Mouse (Mus musculus) heart, adult 2 months (tissue): ENCODE data around the gene Fam149a.
"Not testable (repeated sequence)": the region's sequence is repeated elsewhere in the genome, so short reads cannot be mapped to it uniquely, and the experiment has no call there.

Experiments
- CTCF ChIP-seq: fragments of 200-600 bp; IDR thresholded peaks from 2 replicates; pipeline ENCODE4 v1.8.1; 2022; ENCODE audit warnings: antibody characterized with exemption, mild to moderate bottlenecking, moderate library complexity
- POLR2A ChIP-seq: fragments of 200-500 bp; IDR thresholded peaks from 2 replicates; pipeline ENCODE4 v1.6.1; 2011; ENCODE audit warnings: mild to moderate bottlenecking, low read depth, low read length, control low read depth; ENCODE audit not compliant: insufficient read depth

DNA sequence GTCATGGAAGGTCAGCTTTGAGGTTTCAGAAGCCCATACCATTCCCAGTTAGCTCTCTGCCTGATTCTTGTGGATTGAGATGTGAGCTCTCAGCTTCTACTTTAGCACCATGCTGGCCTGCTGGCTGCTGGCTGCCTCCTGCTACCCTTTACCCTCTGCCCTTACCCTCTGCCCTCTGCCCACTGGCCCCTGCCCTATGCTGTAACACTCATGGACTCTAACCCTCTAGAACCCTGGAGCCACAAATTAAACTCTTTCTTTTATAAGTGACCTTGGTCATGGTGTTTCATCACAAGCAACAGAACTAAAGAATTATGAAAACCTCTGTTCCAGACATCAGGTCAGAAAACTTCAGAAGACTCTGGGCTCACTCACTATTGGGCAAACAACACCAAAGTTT lies 55.0 kb downstream of the Fam149a start:
- TF ChIP-seq CTCF, POLR2A: not testable (repeated sequence)
